Comparison of ENCODE assay signal across 8 mouse cellular contexts in the genomic region with DNA sequence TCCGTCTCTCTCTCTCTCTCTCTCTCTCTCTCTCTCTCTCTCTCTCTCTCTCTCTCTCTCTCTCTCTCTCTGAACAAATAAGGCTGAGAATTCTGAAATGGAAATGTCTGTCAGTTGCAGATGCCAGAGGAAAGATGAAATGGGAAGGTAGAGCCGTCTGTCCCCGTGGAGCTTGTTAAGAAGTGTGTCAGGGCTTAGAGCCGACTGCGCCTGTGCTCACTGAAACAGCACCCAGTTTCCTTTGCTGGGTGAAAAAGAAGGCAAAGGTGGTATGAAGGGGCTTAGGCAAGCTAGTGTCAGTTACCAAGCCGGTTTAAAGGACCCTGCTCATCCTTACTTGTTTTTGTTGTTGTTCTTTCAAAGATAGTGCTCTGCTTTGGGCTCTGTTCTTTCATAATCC.
DNase-seq lines count a peak whose midpoint lies in the region; ATAC-seq lines count a peak whose summit lies in the region.

No protein-coding gene starts in this region.

- H3K36me3 ChIP-seq in forebrain, embryonic 12.5 days (replicated peaks): no peaks in the 10 kb centered on the region
- H3K36me3 ChIP-seq in forebrain, embryonic 13.5 days (ENCODE audit: poor library complexity, severe bottlenecking): no peaks in the 10 kb centered on the region
- H3K36me3 ChIP-seq in forebrain, embryonic 16.5 days (ENCODE audit: control insufficient read depth, insufficient read depth): no peaks in the 10 kb centered on the region
- no peaks in the 10 kb centered on the region for H3K36me3 ChIP-seq in liver, embryonic 13.5 days

- H3K4me2 ChIP-seq in forebrain, embryonic 12.5 days: peak overlapping the region; percentile 15; the same call in 1 of the 2 replicates
- H3K4me2 ChIP-seq in forebrain, embryonic 13.5 days: no peak overlapping the region; the same call in 1 of the 2 replicates
- H3K4me2 ChIP-seq in forebrain, embryonic 16.5 days (ENCODE audit: low read length): peak overlapping the region; percentile 30; the same call in 1 of the 2 replicates
- H3K4me2 ChIP-seq in liver, embryonic 13.5 days: peak overlapping the region; percentile 26; the same call in 1 of the 2 replicates

- DNase-seq in 3134 (ENCODE audit: extremely low read depth, insufficient read length, low spot score): peak; percentile 40
- DNase-seq in liver, embryonic 13.5 days: no peak
- DNase-seq in adrenal gland, adult 18-20 months (ENCODE audit: low spot score in 2 of 2): no peak
- DNase-seq in left cerebral cortex, postnatal 14 days (ENCODE audit: low spot score in 2 of 2): no peak
- no peak for DNase-seq in layer of hippocampus, adult 8-10 months (ENCODE audit: low spot score in 2 of 2)

- H3K4me3 ChIP-seq in forebrain, embryonic 12.5 days (replicated peaks): 0 out of 2 replicates have a peak overlapping the region, but pooled peaks have one; percentile 2
- no peak overlapping the region for H3K4me3 ChIP-seq in forebrain, embryonic 13.5 days
- no peak overlapping the region for H3K4me3 ChIP-seq in forebrain, embryonic 16.5 days (replicated peaks; ENCODE audit: low read length)
- H3K4me3 ChIP-seq in liver, embryonic 13.5 days (replicated peaks): no peak overlapping the region

- ATAC-seq in forebrain, embryonic 12.5 days (ENCODE audit: low FRiP score): no peak
- ATAC-seq in forebrain, embryonic 13.5 days: no peak
- ATAC-seq in forebrain, embryonic 16.5 days: no peak
- ATAC-seq in liver, embryonic 13.5 days (ENCODE audit: low read depth): no peak

- H3K9ac ChIP-seq in forebrain, embryonic 12.5 days: no peak overlapping the region; the same call in 1 of the 2 replicates
- H3K9ac ChIP-seq in forebrain, embryonic 13.5 days: no peak overlapping the region
- H3K9ac ChIP-seq in forebrain, embryonic 16.5 days (replicated peaks; ENCODE audit: low read depth, low read length): no peak overlapping the region
- no peak overlapping the region for H3K9ac ChIP-seq in liver, embryonic 13.5 days

- H3K27ac ChIP-seq in forebrain, embryonic 12.5 days: peak overlapping the region; percentile 59; the same call in 1 of the 2 replicates
- H3K27ac ChIP-seq in forebrain, embryonic 13.5 days: no peak overlapping the region
- peak overlapping the region; percentile 49 for H3K27ac ChIP-seq in forebrain, embryonic 16.5 days (ENCODE audit: low read length)
- H3K27ac ChIP-seq in liver, embryonic 13.5 days: no peak overlapping the region; the same call in 1 of the 2 replicates

- intact Hi-C loops in left cerebral cortex, postnatal 14 days (cut with DNase I): no loop called here

- peaks cover 35% of the 10 kb centered on the region for H3K4me1 ChIP-seq in forebrain, embryonic 12.5 days
- peaks cover 36% of the 10 kb centered on the region for H3K4me1 ChIP-seq in forebrain, embryonic 13.5 days
- H3K4me1 ChIP-seq in forebrain, embryonic 16.5 days (replicated peaks; ENCODE audit: control insufficient read depth, insufficient read depth, low read length): peaks cover 27% of the 10 kb centered on the region
- H3K4me1 ChIP-seq in liver, embryonic 13.5 days (replicated peaks): no peaks in the 10 kb centered on the region

- 44% methylated on average over 5 of the region's 6 CpGs for WGBS in forebrain, embryonic 12.5 days
- 40% methylated on average over 5 of the region's 6 CpGs for WGBS in forebrain, embryonic 13.5 days
- WGBS in forebrain, embryonic 16.5 days: 38% methylated on average over 5 of the region's 6 CpGs
- 31% methylated on average over 5 of the region's 6 CpGs for WGBS in liver, embryonic 13.5 days (ENCODE audit: insufficient replicate concordance)

- H3K27me3 ChIP-seq in forebrain, embryonic 12.5 days: peaks cover 4% of the 10 kb centered on the region; the same call in 1 of the 2 replicates
- H3K27me3 ChIP-seq in forebrain, embryonic 13.5 days: no peaks in the 10 kb centered on the region
- no peaks in the 10 kb centered on the region for H3K27me3 ChIP-seq in forebrain, embryonic 16.5 days (replicated peaks; ENCODE audit: control insufficient read depth, insufficient read depth, low read length)
- H3K27me3 ChIP-seq in liver, embryonic 13.5 days: peaks cover 11% of the 10 kb centered on the region

- no peaks in the 10 kb centered on the region for H3K9me3 ChIP-seq in forebrain, embryonic 12.5 days
- no peaks in the 10 kb centered on the region for H3K9me3 ChIP-seq in forebrain, embryonic 13.5 days (replicated peaks)
- no peaks in the 10 kb centered on the region for H3K9me3 ChIP-seq in forebrain, embryonic 16.5 days (ENCODE audit: control insufficient read depth, low read length)
- no peaks in the 10 kb centered on the region for H3K9me3 ChIP-seq in liver, embryonic 13.5 days (replicated peaks)

Comparison
In these comparisons a context has a peak if more than half of its experiments do, and no peak if none do; other contexts are left out.
1. H3K27ac ChIP-seq: peak in forebrain, embryonic 12.5 days (single experiment) and forebrain, embryonic 16.5 days (single experiment); none in forebrain, embryonic 13.5 days (single experiment) and liver, embryonic 13.5 days (single experiment).